Mouse (Mus musculus) pancreas, adult 10 weeks (tissue): ENCODE data around the gene Dnajc8. TPM values are rescaled to one million over a fixed set of nuclear protein-coding genes. Genes with fewer than 3 reads are reported as not detected.

Experiments used
- polyA plus RNA-seq: library from polyadenylated mRNA; stranded (reverse); fragments of 350-450 nt; fragmentation: Illumina TruSeq; extraction: RNeasy Lipid Tissue Mini Kit (QIAGEN cat#74804); gene quantifications from one replicate; pipeline ENCODE4 v1.2.3, GENCODE M21; 2015; ENCODE audit warnings: low read depth, low replicate concordance; ENCODE audit not compliant: insufficient read depth

Gene Dnajc8
- 25.6 TPM for polyA plus RNA-seq

GRCm38 (mm10) chr4:132535406-132536121 lies at the start of gene Dnajc8:
Dnajc8 (plus strand) TSS chr4:132535550.

GRCm38 (mm10) chr4:132510352-132510798 lies 25.0 kb upstream of the Dnajc8 start, which contains the start of gene Sesn2:
Sesn2 (minus strand) TSS chr4:132510501.

DNA sequence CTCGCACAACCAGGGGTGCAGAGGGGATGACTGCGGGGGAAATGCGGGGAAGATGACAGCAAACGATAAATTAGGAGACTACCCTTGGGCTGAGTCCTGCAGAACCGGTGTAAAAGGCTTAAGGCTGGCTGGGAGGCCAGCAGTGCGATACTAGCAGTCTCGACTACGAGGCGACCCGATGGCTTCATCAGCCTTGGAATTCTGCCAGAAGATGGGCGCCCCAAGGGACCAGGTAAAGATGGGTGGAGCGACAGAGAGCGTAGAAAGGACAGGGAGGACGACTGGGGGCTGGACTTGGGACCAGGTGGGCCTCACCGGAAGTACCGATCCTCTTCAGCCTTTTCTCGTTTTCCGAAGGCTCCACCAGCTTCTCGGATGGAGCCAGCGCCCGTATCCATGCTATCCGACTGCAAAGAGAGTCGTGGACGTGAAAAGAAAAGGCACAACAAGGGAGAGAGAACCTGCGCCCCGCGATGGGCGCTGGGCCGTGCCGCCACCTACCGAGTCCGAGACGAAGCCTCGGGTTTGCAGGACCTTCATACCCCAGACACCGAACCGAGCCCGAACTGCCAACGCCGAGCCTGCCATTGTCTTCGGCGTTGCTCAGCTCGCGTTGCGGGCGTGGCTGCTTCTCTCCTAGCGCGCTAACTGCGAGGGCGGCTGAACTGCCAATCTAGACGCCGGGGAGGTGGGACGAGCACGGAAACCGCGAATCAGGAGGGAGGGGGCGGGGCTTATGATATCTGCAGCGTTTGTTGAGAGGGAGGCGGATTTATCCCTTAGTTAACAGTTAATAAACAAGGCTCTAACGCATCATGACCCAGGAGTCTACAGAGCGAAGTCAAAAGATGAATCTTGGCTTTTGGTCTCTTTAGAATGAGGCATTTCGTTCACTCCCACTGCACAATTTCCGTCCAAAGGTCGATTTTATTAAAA lies 2.1 kb upstream of the Dnajc8 start, which contains the start of gene Atpif1:
Atpif1 (minus strand) TSS at position 679 of the 936 bp plus-strand sequence.

GRCm38 (mm10) chr4:132563965-132564364 lies 28.6 kb downstream of the Dnajc8 start, which contains the start of gene Ptafr:
Ptafr (plus strand) TSS chr4:132564067.

Other genes with a start within 250 kb of the Dnajc8 start
- gene Rab42, start 232.2 kb upstream of the Dnajc8 start, polyA plus RNA-seq, result not detected
- 18.5 TPM for gene Trnau1ap, start 206.0 kb upstream of the Dnajc8 start, polyA plus RNA-seq
- gene Rcc1, start 181.9 kb upstream of the Dnajc8 start, polyA plus RNA-seq, result 2.1 TPM
- 4.2 TPM for gene Phactr4, start 113.1 kb upstream of the Dnajc8 start, polyA plus RNA-seq
- gene Med18, start 71.6 kb upstream of the Dnajc8 start, polyA plus RNA-seq, result 0.83 TPM
- gene Sesn2, start 25.0 kb upstream of the Dnajc8 start, polyA plus RNA-seq, result 2.7 TPM
- 63.2 TPM for gene Atpif1, start 1.9 kb upstream of the Dnajc8 start, polyA plus RNA-seq
- 1.2 TPM for gene Ptafr, start 28.5 kb downstream of the Dnajc8 start, polyA plus RNA-seq
- 5.5 TPM for gene Eya3, start 103.4 kb downstream of the Dnajc8 start, polyA plus RNA-seq
- 0.42 TPM for gene Xkr8, start 197.0 kb downstream of the Dnajc8 start, polyA plus RNA-seq
- gene Smpdl3b, start 221.7 kb downstream of the Dnajc8 start, polyA plus RNA-seq, result 1.2 TPM
- 2.0 TPM for gene Rpa2, start 232.8 kb downstream of the Dnajc8 start, polyA plus RNA-seq